Mouse (Mus musculus): ENCODE results near the gene Baz2b. TPM values are rescaled to one million over a fixed set of nuclear protein-coding genes. Genes with fewer than 3 reads are reported as not detected.

The Baz2b gene
- polyA plus RNA-seq, 1 experiment from 2014 or later: 37.7 TPM

DNA sequence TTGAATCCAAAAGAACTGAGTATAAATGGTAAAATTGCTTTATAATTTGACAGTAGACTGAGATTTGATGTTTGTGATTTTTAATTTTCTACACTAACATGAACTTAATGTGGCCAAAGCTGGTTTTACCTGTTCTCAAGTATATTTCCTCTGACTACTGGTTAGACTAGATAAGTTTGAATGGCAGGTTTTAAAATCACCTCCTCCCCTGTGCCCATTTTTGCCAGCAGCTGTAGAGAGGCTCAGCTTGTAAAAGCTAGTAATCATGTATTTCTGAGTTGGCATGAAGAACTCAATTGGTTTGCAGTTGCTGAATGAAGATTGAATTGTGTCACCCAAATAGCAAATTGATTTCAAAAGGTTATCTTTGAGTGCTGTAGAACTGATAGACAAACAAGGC is 2.8 kb upstream of the Baz2b start:
- H3K36me3 ChIP-seq (ENCODE audit: inconsistent target): no peaks in the 10 kb centered on the region

GRCm38 (mm10) chr2:60210821-60211220 is 1.2 kb upstream of the Baz2b start:
- Histone ChIP-seq H3K36me3 (ENCODE audit: inconsistent target) (no peaks in the 10 kb centered on the region), H3K27ac (peak overlapping the region; percentile 67; the same call in 1 of the 2 replicates)
- WGBS (ENCODE audit: missing documents): 11% methylated on average over 5 of the region's 5 CpGs

More for the DNA sequence above, 2.8 kb upstream of the Baz2b start:
- Histone ChIP-seq H3K4me3 (ENCODE audit: inconsistent target) (no peak overlapping the region), H3K79me2 (ENCODE audit: inconsistent target) (peaks cover 86% of the 10 kb centered on the region), H3K27ac (no peak overlapping the region)

DNA sequence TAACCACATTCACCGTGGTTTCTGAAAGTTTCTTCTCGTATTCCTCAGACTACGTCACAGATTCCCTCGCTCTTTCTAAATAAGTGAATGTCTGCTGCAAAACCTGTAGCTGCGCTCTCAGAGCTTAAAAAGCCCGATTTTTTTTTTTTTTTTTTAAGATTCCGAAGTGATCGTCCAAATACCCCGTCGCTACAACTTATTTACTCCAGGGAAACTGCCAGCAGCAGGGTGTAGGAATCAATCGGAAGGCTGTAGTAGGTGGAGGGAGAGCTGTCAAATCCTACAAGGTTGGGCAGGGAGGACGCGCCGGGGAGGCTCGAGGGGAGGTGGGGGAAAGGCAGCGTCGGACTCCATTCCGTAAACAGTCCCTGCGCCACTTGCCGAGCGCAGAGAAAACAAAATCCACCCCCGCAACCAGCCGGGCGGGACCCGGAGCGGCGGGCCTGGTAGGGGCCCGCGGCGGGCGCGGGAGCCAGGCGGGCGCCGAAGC is 472 bp downstream of the Baz2b start:
- peak overlapping the region; percentile 63 for H3K27ac ChIP-seq
- H3K4me3 ChIP-seq (ENCODE audit: inconsistent target): peak overlapping the region; percentile 81
- peaks cover 57% of the 10 kb centered on the region for H3K79me2 ChIP-seq (ENCODE audit: inconsistent target)
- H3K36me3 ChIP-seq (ENCODE audit: inconsistent target): no peaks in the 10 kb centered on the region
- 1% methylated on average over 35 of the region's 35 CpGs for WGBS (ENCODE audit: missing documents)

More at GRCm38 (mm10) chr2:60210821-60211220, 1.2 kb upstream of the Baz2b start:
- Histone ChIP-seq H3K79me2 (ENCODE audit: inconsistent target) (peaks cover 74% of the 10 kb centered on the region), H3K4me3 (ENCODE audit: inconsistent target) (peak overlapping the region; percentile 83)

DNA sequence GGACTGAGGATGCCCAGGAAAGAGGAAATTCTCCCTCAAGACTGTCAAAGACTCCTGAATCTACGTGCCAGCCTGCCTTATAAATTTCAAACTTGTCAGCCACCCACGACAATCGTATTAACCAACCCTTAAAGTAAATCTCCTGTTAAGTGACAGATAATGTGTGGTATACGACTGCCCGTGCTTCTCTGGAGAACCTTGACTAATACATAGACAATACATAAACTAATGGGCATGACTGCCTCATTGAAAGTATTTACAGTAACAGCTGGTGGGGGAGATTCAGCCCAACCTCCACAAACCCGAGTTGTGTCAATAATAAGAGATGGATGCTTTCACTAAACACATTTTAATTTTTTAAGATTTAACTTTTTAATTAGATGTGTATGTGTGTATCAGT is 3.8 kb downstream of the Baz2b start:
- Histone ChIP-seq H3K79me2 (ENCODE audit: inconsistent target) (peaks cover 23% of the 10 kb centered on the region), H3K4me3 (ENCODE audit: inconsistent target) (no peak overlapping the region), H3K27ac (no peak overlapping the region), H3K36me3 (ENCODE audit: inconsistent target) (no peaks in the 10 kb centered on the region)
- WGBS (ENCODE audit: missing documents): 96% methylated on average over 6 of the region's 6 CpGs

GRCm38 (mm10) chr2:60204162-60204561 is 5.5 kb downstream of the Baz2b start:
- Histone ChIP-seq H3K4me3 (ENCODE audit: inconsistent target) (no peak overlapping the region), H3K36me3 (ENCODE audit: inconsistent target) (no peaks in the 10 kb centered on the region), H3K79me2 (ENCODE audit: inconsistent target) (peaks cover 15% of the 10 kb centered on the region; the same call in 1 of the 2 replicates), H3K27ac (no peak overlapping the region)
- 57% methylated on average over 6 of the region's 6 CpGs for WGBS (ENCODE audit: missing documents)

DNA sequence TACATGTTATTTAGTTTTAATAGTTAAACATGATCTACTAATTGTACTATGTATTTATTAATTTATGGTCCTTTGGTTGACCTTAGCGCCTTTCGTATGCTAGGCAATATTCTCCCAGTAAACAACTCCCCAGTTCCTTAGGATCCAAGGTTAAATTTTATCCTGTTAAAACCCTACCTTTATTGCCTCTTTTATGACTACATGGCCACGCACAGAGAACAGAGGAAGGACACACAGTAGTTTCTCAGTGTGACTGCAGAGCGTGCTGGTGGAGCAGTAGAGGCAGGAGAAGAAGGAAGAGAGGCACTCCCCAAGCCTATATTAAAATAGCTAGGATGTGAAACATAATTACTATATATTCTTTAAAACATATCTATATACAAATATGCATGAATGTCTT is 5.9 kb downstream of the Baz2b start:
- no peak overlapping the region for H3K27ac ChIP-seq
- H3K4me3 ChIP-seq (ENCODE audit: inconsistent target): no peak overlapping the region
- WGBS (ENCODE audit: missing documents): 92% methylated on average over 4 of the region's 4 CpGs
- H3K79me2 ChIP-seq (ENCODE audit: inconsistent target): peaks cover 15% of the 10 kb centered on the region; the same call in 1 of the 2 replicates
- H3K36me3 ChIP-seq (ENCODE audit: inconsistent target): no peaks in the 10 kb centered on the region

GRCm38 (mm10) chr2:60202900-60203530 is 6.6 kb downstream of the Baz2b start:
- no peaks in the 10 kb centered on the region for H3K36me3 ChIP-seq (ENCODE audit: inconsistent target)
- H3K27ac ChIP-seq: no peak overlapping the region
- peaks cover 9% of the 10 kb centered on the region; the same call in 1 of the 2 replicates for H3K79me2 ChIP-seq (ENCODE audit: inconsistent target)
- H3K4me3 ChIP-seq (ENCODE audit: inconsistent target): no peak overlapping the region
- 75% methylated on average over 5 of the region's 8 CpGs for WGBS (ENCODE audit: missing documents)

DNA sequence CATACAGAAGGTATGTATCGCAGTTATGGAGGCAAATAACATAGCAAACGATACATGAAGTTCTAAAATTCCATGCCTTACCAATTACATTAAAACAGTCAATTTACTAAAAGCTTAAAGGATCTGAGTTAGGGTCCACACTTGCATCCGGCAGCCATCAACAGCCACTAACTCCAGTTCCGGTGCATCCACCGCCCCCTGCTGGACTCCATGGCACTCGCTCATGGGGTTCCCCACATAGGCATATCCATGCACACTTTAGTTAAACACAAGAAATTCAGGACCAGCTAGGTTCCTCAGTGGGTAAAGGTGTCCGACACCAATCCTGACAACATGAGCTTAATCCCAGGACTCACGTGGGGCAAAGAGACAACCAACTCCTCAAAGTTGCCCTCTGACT is 9.0 kb downstream of the Baz2b start:
- H3K27ac ChIP-seq: no peak overlapping the region
- H3K36me3 ChIP-seq (ENCODE audit: inconsistent target): no peaks in the 10 kb centered on the region
- no peak overlapping the region for H3K4me3 ChIP-seq (ENCODE audit: inconsistent target)
- H3K79me2 ChIP-seq (ENCODE audit: inconsistent target): no peaks in the 10 kb centered on the region
- 71% methylated on average over 8 of the region's 8 CpGs for WGBS (ENCODE audit: missing documents)

GRCm38 (mm10) chr2:60200051-60200562 is 9.5 kb downstream of the Baz2b start:
- 77% methylated on average over 5 of the region's 5 CpGs for WGBS (ENCODE audit: missing documents)
- Histone ChIP-seq H3K4me3 (ENCODE audit: inconsistent target) (no peak overlapping the region), H3K79me2 (ENCODE audit: inconsistent target) (no peaks in the 10 kb centered on the region), H3K36me3 (ENCODE audit: inconsistent target) (no peaks in the 10 kb centered on the region), H3K27ac (no peak overlapping the region)

- WGBS (ENCODE audit: missing documents): 100% methylated on average over 1 of the region's 1 CpGs
Measured at GRCm38 (mm10) chr2:60196841-60197240, 12.8 kb downstream of the Baz2b start.

DNA sequence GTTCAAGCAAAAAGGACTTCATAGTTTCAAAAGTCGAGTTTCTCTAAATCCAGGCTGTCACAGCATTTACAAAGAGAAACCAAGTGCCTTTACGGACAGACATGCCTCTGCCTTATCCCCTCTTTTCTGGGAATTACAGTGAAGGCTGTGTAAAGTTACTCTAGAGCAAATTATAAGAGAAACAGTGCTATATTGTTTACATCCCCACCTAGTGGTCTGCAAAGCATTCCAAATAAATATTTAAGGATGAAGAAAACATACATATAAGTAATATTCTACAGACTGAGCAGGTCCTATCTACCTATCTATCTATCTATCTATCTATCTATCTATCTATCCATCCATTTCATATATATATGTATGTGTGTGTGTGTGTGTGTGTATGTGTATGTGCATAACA is 27.9 kb downstream of the Baz2b start:
- Histone ChIP-seq H3K36me3 (ENCODE audit: inconsistent target) (no peaks in the 10 kb centered on the region), H3K79me2 (ENCODE audit: inconsistent target) (no peaks in the 10 kb centered on the region), H3K4me3 (ENCODE audit: inconsistent target) (no peak overlapping the region), H3K27ac (no peak overlapping the region)
- 33% methylated on average over 2 of the region's 2 CpGs for WGBS (ENCODE audit: missing documents)

More at GRCm38 (mm10) chr2:60196841-60197240, 12.8 kb downstream of the Baz2b start:
- Histone ChIP-seq H3K27ac (no peak overlapping the region), H3K79me2 (ENCODE audit: inconsistent target) (no peaks in the 10 kb centered on the region), H3K36me3 (ENCODE audit: inconsistent target) (no peaks in the 10 kb centered on the region), H3K4me3 (ENCODE audit: inconsistent target) (no peak overlapping the region)

DNA sequence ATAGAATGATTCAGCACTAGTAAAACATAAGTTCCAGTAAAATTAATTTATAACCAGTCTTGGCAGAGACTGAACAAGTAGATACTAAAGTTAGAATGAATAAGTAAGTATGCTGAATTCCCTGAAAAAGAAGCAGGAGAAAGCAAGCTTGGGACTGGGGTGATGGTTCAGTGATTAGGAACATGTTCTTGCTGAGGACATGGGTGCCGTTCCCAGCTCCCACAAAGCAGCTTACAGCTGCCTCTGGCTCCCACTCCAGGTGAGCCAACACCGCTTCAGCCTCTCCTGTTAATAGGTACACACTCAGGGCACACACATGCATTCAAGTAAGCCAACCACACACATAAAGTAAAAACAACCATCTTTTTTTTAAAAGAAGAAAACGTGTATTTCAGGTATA is 32.1 kb downstream of the Baz2b start:
- WGBS (ENCODE audit: missing documents): 90% methylated on average over 3 of the region's 3 CpGs

GRCm38 (mm10) chr2:60176087-60176486 is 33.6 kb downstream of the Baz2b start:
- Histone ChIP-seq H3K27ac (peak overlapping the region; percentile 56), H3K36me3 (ENCODE audit: inconsistent target) (no peaks in the 10 kb centered on the region), H3K4me3 (ENCODE audit: inconsistent target) (no peak overlapping the region), H3K79me2 (ENCODE audit: inconsistent target) (no peaks in the 10 kb centered on the region)
- 18% methylated on average over 4 of the region's 5 CpGs for WGBS (ENCODE audit: missing documents)

More for the DNA sequence above, 32.1 kb downstream of the Baz2b start:
- Histone ChIP-seq H3K4me3 (ENCODE audit: inconsistent target) (no peak overlapping the region), H3K27ac (no peak overlapping the region), H3K36me3 (ENCODE audit: inconsistent target) (no peaks in the 10 kb centered on the region), H3K79me2 (ENCODE audit: inconsistent target) (no peaks in the 10 kb centered on the region)

GRCm38 (mm10) chr2:60175078-60175477 is 34.6 kb downstream of the Baz2b start:
- Histone ChIP-seq H3K4me3 (ENCODE audit: inconsistent target) (no peak overlapping the region), H3K79me2 (ENCODE audit: inconsistent target) (no peaks in the 10 kb centered on the region), H3K27ac (peak overlapping the region; percentile 56), H3K36me3 (ENCODE audit: inconsistent target) (no peaks in the 10 kb centered on the region)
- 27% methylated on average over 2 of the region's 4 CpGs for WGBS (ENCODE audit: missing documents)

DNA sequence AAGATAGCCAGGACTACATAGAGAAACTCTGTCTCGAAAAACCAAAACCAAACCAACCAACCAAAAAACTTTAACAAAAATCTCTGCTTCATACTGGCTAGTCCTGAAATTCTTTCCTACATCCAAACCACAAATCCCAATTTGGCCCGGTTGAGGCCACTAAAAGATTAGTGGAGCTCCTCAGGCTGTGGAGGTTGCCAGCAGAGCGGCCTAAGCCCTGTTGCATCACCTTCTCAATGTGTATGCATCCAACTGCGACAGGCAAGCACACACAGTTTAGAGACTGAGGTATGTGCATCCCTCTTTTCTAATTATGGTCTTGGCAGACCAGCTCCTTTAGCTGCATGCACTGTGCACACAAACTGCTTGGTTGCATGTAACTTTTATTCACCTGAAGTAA is 36.0 kb downstream of the Baz2b start:
- 81% methylated on average over 4 of the region's 4 CpGs for WGBS (ENCODE audit: missing documents)
- H3K36me3 ChIP-seq (ENCODE audit: inconsistent target): no peaks in the 10 kb centered on the region
- no peaks in the 10 kb centered on the region for H3K79me2 ChIP-seq (ENCODE audit: inconsistent target)
- H3K4me3 ChIP-seq (ENCODE audit: inconsistent target): no peak overlapping the region
- 0 out of 2 replicates have a peak overlapping the region, but pooled peaks have one; percentile 68 for H3K27ac ChIP-seq
